Mouse (Mus musculus): ENCODE results near the gene Fgd4. TPM values are rescaled to one million over a fixed set of nuclear protein-coding genes. Genes with fewer than 3 reads are reported as not detected.

Gene Fgd4
- total RNA-seq, 2 experiments from 2014 or later, result 19.9 to 22.7 TPM

Other genes with a start within 250 kb of the Fgd4 start
- gene Dnm1l, start 241.6 kb downstream of the Fgd4 start, total RNA-seq (2021), result 10 to 100 TPM; 56.6 to 59.9 TPM
- not detected for gene Olfr19, start 75.9 kb upstream of the Fgd4 start, total RNA-seq (2021)
- not detected for gene Spag6l, start 228.9 kb upstream of the Fgd4 start, total RNA-seq (2021)